Mouse (Mus musculus) heart, adult 2 months (tissue): ENCODE data around the gene Cd180. TPM values are rescaled to one million over a fixed set of nuclear protein-coding genes. Genes with fewer than 3 reads are reported as not detected.

Experiments
- DNase-seq, 2 experiments: peaks; one replicate each; pipeline ENCODE4 v3.0.0; 2021
- H3K27ac ChIP-seq: fragments of 200-600 bp; 2 replicates; pipeline ENCODE4 v1.8.1; 2022
- H3K27me3 ChIP-seq: fragments of 200-500 bp; 2 replicates; pipeline ENCODE4 v1.6.1; 2012; ENCODE audit warnings: mild to moderate bottlenecking, low read length, inconsistent platforms, mixed read lengths; ENCODE audit not compliant: control insufficient read depth, insufficient read depth
- H3K36me3 ChIP-seq: fragments of 200-500 bp; 2 replicates; pipeline ENCODE4 v1.6.1; 2012; ENCODE audit warnings: low read length, inconsistent platforms; ENCODE audit not compliant: control insufficient read depth, insufficient read depth
- H3K4me1 ChIP-seq: fragments of 200-500 bp; 2 replicates; pipeline ENCODE4 v1.6.1; 2011; ENCODE audit warnings: low read length; ENCODE audit not compliant: control insufficient read depth, insufficient read depth
- H3K4me3 ChIP-seq: fragments of 200-600 bp; 2 replicates; pipeline ENCODE4 v1.8.1; 2022
- H3K79me2 ChIP-seq: fragments of 200-500 bp; replicated peaks from 2 replicates; pipeline ENCODE4 v1.6.1; 2012; ENCODE audit warnings: mild to moderate bottlenecking, inconsistent platforms, low read length, moderate library complexity, mixed read lengths; ENCODE audit not compliant: control insufficient read depth, insufficient read depth
- H3K9ac ChIP-seq: fragments of 200-500 bp; 2 replicates; pipeline ENCODE4 v1.6.1; 2012; ENCODE audit warnings: low read depth, mild to moderate bottlenecking, control low read depth, inconsistent platforms, low read length, mixed read lengths
- CTCF ChIP-seq: fragments of 200-600 bp; IDR thresholded peaks from 2 replicates; pipeline ENCODE4 v1.8.1; 2022; ENCODE audit warnings: antibody characterized with exemption, mild to moderate bottlenecking, moderate library complexity
- EP300 ChIP-seq: fragments of 200-500 bp; IDR thresholded peaks from 2 replicates; pipeline ENCODE4 v1.6.1; 2011; ENCODE audit warnings: low read depth, low read length, control low read depth; ENCODE audit not compliant: insufficient read depth
- POLR2A ChIP-seq: fragments of 200-500 bp; IDR thresholded peaks from 2 replicates; pipeline ENCODE4 v1.6.1; 2011; ENCODE audit warnings: mild to moderate bottlenecking, low read depth, low read length, control low read depth; ENCODE audit not compliant: insufficient read depth
- WGBS: fragments of 180-500 bp; shearing (Covaris S2); methylation state at CpG from one replicate; pipeline ENCODE4 v1.1.7; 2018; 5-methylcytosine and 5-hydroxymethylcytosine counted together
- intact Hi-C: fragments of 180-260 bp; cut with DNase I; formaldehyde crosslinking; loops from one replicate; pipeline ENCODE4 v1.15.1; 2025
- polyA plus RNA-seq: library from polyadenylated mRNA; depleted of rRNA; stranded (reverse); fragments of >200 nt; gene quantifications from 2 replicates; pipeline ENCODE4 v1.2.3, GENCODE M21; 2012
- total RNA-seq, 2 experiments: library from RNA; stranded (reverse); gene quantifications; 2 replicates each; pipeline ENCODE4 v1.2.3; 2021

Gene Cd180
- total and polyA plus RNA-seq, 3 experiments, result 0.32 to 1.6 (median 1.3) TPM

GRCm38 (mm10) chr13:102655071-102655570 is 38.2 kb upstream of the Cd180 start:
- no peak overlapping the region for H3K27ac ChIP-seq
- TF ChIP-seq CTCF (no peak), EP300 (no peak), POLR2A (no peak)
- WGBS, result 68% methylated on average over 2 of the region's 2 CpGs
- H3K27me3 ChIP-seq, result no peaks in the 10 kb centered on the region
- no peak for DNase-seq
- H3K9ac ChIP-seq, result no peak overlapping the region
- no peaks in the 10 kb centered on the region for H3K79me2 ChIP-seq
- peaks cover 12% of the 10 kb centered on the region for H3K4me1 ChIP-seq
- H3K4me3 ChIP-seq, result no peak overlapping the region
- intact Hi-C loops, result no loop called here
- H3K36me3 ChIP-seq, result peaks cover 5% of the 10 kb centered on the region

DNA sequence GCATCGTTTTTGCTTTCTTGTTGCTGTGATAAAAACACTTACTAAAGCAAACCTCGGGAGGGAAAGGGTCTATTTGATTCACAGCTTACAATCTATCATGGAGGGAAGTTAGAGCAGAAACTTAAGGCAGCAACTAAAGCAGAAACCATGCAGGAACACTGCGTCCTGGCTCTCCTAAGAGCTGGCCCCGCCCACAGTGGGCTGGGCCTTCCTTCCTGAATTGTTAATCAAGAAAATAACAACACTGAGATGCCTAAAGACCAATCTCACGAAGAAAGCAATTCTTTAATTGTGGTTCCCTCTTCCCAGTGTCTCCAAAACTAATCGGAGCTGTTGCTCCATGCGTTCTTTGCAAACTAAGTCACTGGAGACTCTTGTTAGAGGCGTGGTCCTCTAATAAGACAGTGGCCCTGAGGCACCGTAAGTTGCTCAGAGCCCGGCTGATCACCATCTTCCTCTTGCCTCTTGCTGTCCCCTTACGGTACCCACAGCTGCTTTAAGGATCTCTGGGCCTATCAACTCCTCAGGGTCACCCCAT is 37.1 kb upstream of the Cd180 start:
- no peaks in the 10 kb centered on the region for H3K79me2 ChIP-seq
- H3K36me3 ChIP-seq, result peaks cover 5% of the 10 kb centered on the region
- intact Hi-C loops, result no loop called here
- peak in 1 of 2 experiments; percentile 55 for DNase-seq
- H3K27me3 ChIP-seq, result no peaks in the 10 kb centered on the region
- peak overlapping the region; percentile 41 for H3K27ac ChIP-seq
- H3K9ac ChIP-seq, result no peak overlapping the region
- WGBS, result 69% methylated on average over 11 of the region's 11 CpGs
- no peak overlapping the region; the same call in 1 of the 2 replicates for H3K4me3 ChIP-seq
- TF ChIP-seq POLR2A (0 out of 2 replicates have a peak, but pooled peaks have one; percentile 16), CTCF (no peak), EP300 (no peak)
- H3K4me1 ChIP-seq, result peaks cover 12% of the 10 kb centered on the region

DNA sequence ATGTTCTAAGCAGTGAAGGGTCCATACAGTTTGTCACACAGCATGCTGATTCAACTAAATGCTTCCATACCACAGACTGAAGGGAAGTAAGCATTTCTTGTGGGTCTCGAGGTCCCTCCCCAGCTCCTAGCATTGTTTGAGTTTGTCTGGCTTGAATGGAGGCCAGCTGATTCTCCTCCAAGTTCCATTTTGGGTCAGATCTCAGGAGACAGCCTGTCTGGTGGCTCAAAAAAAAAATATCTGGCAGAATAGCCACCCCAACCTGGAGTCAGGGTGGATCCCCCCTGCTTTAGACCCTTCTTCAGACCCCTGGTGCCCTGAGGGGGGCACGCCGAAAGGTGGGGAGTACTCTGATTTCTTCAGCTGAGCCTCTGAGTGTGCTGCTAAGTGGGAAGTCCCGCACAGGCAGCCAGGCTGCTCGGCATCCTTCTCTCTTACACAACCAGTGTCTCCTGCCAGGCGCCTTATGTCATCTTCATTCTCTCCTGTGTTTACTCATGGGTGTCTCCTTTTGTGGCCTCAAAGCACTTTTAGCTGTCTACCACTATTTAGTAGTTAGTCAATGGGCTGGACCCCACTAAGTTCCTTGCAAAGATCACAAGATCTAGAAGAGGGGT is 35.0 kb upstream of the Cd180 start:
- peak; percentile 72 to 77 for DNase-seq
- no peak overlapping the region for H3K4me3 ChIP-seq
- H3K27me3 ChIP-seq, result no peaks in the 10 kb centered on the region
- WGBS, result 18% methylated on average over 6 of the region's 6 CpGs
- H3K4me1 ChIP-seq, result peaks cover 12% of the 10 kb centered on the region
- intact Hi-C loops, result no loop called here
- peaks cover 5% of the 10 kb centered on the region for H3K36me3 ChIP-seq
- H3K27ac ChIP-seq, result peak overlapping the region; percentile 69
- no peaks in the 10 kb centered on the region for H3K79me2 ChIP-seq
- 0 out of 2 replicates have a peak overlapping the region, but pooled peaks have one; percentile 9 for H3K9ac ChIP-seq
- no peak for TF ChIP-seq EP300
- TF ChIP-seq POLR2A, result no peak
- no peak for TF ChIP-seq CTCF

GRCm38 (mm10) chr13:102664041-102664440 is 29.3 kb upstream of the Cd180 start:
- Histone ChIP-seq H3K27me3 (no peaks in the 10 kb centered on the region), H3K9ac (no peak overlapping the region), H3K36me3 (no peaks in the 10 kb centered on the region), H3K4me1 (peaks cover 3% of the 10 kb centered on the region), H3K4me3 (no peak overlapping the region), H3K27ac (no peak overlapping the region), H3K79me2 (no peaks in the 10 kb centered on the region)
- no peak for DNase-seq
- TF ChIP-seq CTCF, result no peak
- 0 out of 2 replicates have a peak, but pooled peaks have one; percentile 19 for TF ChIP-seq EP300
- intact Hi-C loops, result no loop called here
- 48% methylated on average over 6 of the region's 6 CpGs for WGBS

DNA sequence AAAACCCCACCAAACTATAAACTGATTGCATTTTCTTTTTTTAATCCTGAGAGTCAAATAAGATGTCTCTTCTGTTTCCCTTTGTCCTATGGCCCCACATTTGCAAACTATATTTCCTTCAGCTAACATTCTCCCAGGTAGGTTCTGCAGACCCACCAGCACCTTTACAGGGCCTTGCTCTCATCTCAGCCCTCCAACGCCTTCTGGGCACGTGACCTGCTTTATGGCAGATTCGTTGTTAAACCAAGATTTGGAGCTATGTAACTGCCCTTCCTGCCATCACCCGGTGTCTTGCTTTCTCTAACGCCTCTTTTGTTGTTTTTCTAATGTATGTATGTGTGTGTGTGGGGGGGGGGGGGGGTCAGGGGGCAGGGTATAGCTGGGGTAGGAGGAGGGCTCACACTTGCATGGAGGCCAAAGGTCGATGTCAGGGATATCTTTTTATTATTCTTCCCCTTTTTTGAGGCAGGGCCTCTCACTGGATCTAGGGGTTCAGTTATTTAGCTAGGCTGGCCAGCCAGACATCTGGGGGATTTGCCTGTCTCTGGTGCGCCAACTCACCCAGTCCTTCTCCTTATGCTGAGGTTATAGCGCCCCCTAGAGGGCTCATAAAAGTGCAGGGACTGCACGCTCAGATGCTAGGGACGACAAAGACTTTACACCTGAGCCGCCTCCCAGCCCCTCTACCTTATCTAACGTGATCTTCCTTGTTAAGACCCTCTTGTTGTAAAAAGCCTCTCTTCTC is 28.3 kb upstream of the Cd180 start:
- DNase-seq, result peak in 1 of 2 experiments; percentile 55
- WGBS, result 53% methylated on average over 12 of the region's 12 CpGs
- Histone ChIP-seq H3K36me3 (no peaks in the 10 kb centered on the region), H3K79me2 (no peaks in the 10 kb centered on the region), H3K4me1 (peaks cover 3% of the 10 kb centered on the region), H3K4me3 (no peak overlapping the region), H3K27me3 (no peaks in the 10 kb centered on the region), H3K9ac (no peak overlapping the region), H3K27ac (no peak overlapping the region)
- TF ChIP-seq CTCF (peak; percentile 80), POLR2A (no peak), EP300 (peak; percentile 42; the same call in 1 of the 2 replicates)
- intact Hi-C loops, result no loop called here
